In the genomic region with DNA sequence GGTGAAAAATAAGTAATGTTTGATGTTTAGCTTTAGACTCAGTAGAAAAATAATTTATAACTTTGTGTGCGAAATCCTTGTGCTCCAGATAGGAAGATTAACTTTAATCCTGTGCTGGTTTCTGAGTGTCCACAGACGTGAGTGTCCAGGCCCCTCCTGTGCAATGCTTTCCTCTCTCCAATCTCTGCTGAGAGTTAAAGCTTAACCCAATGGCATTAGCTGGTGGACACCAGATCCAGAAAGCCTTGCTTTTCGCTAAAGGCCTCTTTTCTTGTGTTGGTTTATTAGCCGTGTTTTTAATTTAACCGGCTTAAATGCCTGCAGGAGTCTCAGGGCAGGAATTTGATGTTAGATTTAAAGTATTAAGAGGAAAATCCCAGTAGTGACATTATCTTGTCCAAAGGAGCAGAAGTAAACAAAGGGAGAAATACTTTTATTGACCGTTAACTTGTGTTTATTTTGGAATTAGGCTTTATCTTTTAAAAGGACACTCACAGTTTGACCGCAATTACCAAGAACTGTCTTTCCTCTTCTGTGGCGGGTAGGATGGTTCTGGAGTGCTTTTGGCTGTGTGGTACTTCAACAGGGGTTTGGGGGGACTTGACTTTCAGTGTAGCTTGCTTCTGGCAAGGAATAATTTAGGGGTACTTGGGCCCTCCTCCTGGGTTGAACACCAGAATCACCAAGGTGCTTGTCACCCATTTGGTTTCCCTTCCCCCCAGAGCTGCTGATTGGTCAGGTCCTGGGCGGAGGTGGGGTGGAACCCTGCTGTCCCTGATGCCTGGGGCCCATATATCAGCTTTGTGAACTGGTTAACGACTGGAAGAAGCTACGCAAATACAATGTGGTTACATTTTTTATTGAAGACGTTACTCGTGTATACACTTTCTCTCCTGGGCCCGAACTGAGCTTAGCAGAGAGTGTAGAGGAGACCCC, we compare ENCODE assay signal across 7 mouse cellular contexts.
DNase-seq lines count a peak whose midpoint lies in the region; ATAC-seq lines count a peak whose summit lies in the region.

No protein-coding gene starts in this region.

- ATAC-seq in forebrain, embryonic 13.5 days: 0 out of 2 replicates have a peak, but pooled peaks have one; percentile 8
- ATAC-seq in neural tube, embryonic 12.5 days (ENCODE audit: low FRiP score, low read depth): 0 out of 2 replicates have a peak, but pooled peaks have one; percentile 41
- ATAC-seq in inflammation-experienced regulatory T-cells, adult 6 months: no peak

- no peaks in the 10 kb centered on the region for H3K9me3 ChIP-seq in forebrain, embryonic 13.5 days (replicated peaks)
- no peaks in the 10 kb centered on the region for H3K9me3 ChIP-seq in limb, embryonic 10.5 days (replicated peaks)
- no peaks in the 10 kb centered on the region for H3K9me3 ChIP-seq in neural tube, embryonic 12.5 days

- H3K27me3 ChIP-seq in forebrain, embryonic 13.5 days: peaks cover 11% of the 10 kb centered on the region; the same call in 1 of the 2 replicates
- peaks cover 16% of the 10 kb centered on the region; the same call in 1 of the 2 replicates for H3K27me3 ChIP-seq in limb, embryonic 10.5 days (ENCODE audit: low read depth, poor library complexity, severe bottlenecking)
- no peaks in the 10 kb centered on the region for H3K27me3 ChIP-seq in neural tube, embryonic 12.5 days (replicated peaks)

- peak overlapping the region; percentile 33 for H3K4me3 ChIP-seq in forebrain, embryonic 13.5 days
- peak overlapping the region; percentile 52 for H3K4me3 ChIP-seq in limb, embryonic 10.5 days
- H3K4me3 ChIP-seq in neural tube, embryonic 12.5 days: peak overlapping the region; percentile 28

- DNase-seq in B cell, adult 2 months: peak; percentile 43 to 44
- DNase-seq in ES-CJ7 (ENCODE audit: low read depth, low spot score): peak; percentile 65
- no peak for DNase-seq in limb, embryonic 10.5 days (ENCODE audit: low spot score)
- no peak for DNase-seq in frontal cortex, postnatal 14 days (ENCODE audit: low spot score in 2 of 2)

- H3K4me1 ChIP-seq in forebrain, embryonic 13.5 days: peaks cover 16% of the 10 kb centered on the region
- peaks cover 34% of the 10 kb centered on the region for H3K4me1 ChIP-seq in limb, embryonic 10.5 days
- H3K4me1 ChIP-seq in neural tube, embryonic 12.5 days: peaks cover 16% of the 10 kb centered on the region

- no peaks in the 10 kb centered on the region for H3K36me3 ChIP-seq in forebrain, embryonic 13.5 days (ENCODE audit: poor library complexity, severe bottlenecking)
- H3K36me3 ChIP-seq in limb, embryonic 10.5 days: peaks cover 3% of the 10 kb centered on the region; the same call in 1 of the 2 replicates
- no peaks in the 10 kb centered on the region for H3K36me3 ChIP-seq in neural tube, embryonic 12.5 days

- no peak overlapping the region for H3K27ac ChIP-seq in forebrain, embryonic 13.5 days
- H3K27ac ChIP-seq in limb, embryonic 10.5 days: peak overlapping the region; percentile 84
- H3K27ac ChIP-seq in neural tube, embryonic 12.5 days: no peak overlapping the region

- peak overlapping the region; percentile 56 for H3K9ac ChIP-seq in forebrain, embryonic 13.5 days
- H3K9ac ChIP-seq in neural tube, embryonic 12.5 days: peak overlapping the region; percentile 33

- 42% methylated on average over 14 of the region's 14 CpGs for WGBS in forebrain, embryonic 13.5 days
- 30% methylated on average over 14 of the region's 14 CpGs for WGBS in limb, embryonic 10.5 days
- 36% methylated on average over 14 of the region's 14 CpGs for WGBS in neural tube, embryonic 12.5 days

- peak overlapping the region; percentile 64 for H3K4me2 ChIP-seq in forebrain, embryonic 13.5 days
- peak overlapping the region; percentile 65 for H3K4me2 ChIP-seq in neural tube, embryonic 12.5 days (replicated peaks)

Comparison
In these comparisons a context has a peak if more than half of its experiments do, and no peak if none do; other contexts are left out.
1. DNase-seq: peak in B cell, adult 2 months (2 of 2) and ES-CJ7 (single experiment); none in limb, embryonic 10.5 days (single experiment) and frontal cortex, postnatal 14 days (0 of 2).
2. Peak in every context shown above with its lines, with median percentiles within 50 percentile points of each other: H3K4me3 ChIP-seq.